Mouse (Mus musculus) MEL (cell line): Measurements from ENCODE around the gene Pspc1.
A peak's percentile ranks its signal among the peaks of the same experiment; 100 is the strongest.

ENCODE experiments used
- NRF1 ChIP-seq: IDR thresholded peaks from 2 replicates; pipeline ENCODE4 v1.6.1; 2014; ENCODE audit warnings: low read depth, mild to moderate bottlenecking, inconsistent platforms, low read length, improper control_type of control experiment, moderate library complexity; ENCODE audit not compliant: poor library complexity, insufficient read depth, severe bottlenecking
- SMC3 ChIP-seq: IDR thresholded peaks from 2 replicates; pipeline ENCODE4 v1.6.1; 2011; ENCODE audit warnings: low read depth, low read length, improper control_type of control experiment
- USF1 ChIP-seq: IDR thresholded peaks from 2 replicates; pipeline ENCODE4 v1.6.1; 2014; ENCODE audit warnings: low read depth, mild to moderate bottlenecking, inconsistent platforms, low read length, improper control_type of control experiment, moderate library complexity

DNA sequence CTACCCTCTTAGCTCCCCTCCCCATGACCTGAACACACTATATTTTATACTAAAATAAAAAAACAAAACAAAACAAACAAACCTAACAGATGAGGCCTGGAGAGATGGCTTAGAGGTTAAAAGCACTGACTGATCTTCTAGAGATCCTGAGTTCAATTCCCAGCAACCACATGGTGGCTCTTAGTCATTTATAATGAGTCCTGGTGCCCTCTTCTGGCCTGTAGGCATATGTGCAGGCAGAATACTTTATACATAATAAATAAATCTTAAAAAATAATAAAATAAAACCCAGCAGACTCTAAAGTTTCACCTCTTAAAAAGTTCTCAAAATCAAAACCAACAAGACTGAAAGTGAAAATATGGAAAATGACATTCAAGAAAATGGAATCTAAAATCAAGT lies 46.4 kb upstream of the Pspc1 start:
- TF ChIP-seq NRF1 (no peak), SMC3 (peak; percentile 61), USF1 (no peak)
